Mouse (Mus musculus): ENCODE measurements around the gene Zfyve9. TPM values are rescaled to one million over a fixed set of nuclear protein-coding genes. Genes with fewer than 3 reads are reported as not detected.

Gene Zfyve9
- total RNA-seq, 2 experiments from 2014 or later, result 53.6 to 58.4 TPM

DNA sequence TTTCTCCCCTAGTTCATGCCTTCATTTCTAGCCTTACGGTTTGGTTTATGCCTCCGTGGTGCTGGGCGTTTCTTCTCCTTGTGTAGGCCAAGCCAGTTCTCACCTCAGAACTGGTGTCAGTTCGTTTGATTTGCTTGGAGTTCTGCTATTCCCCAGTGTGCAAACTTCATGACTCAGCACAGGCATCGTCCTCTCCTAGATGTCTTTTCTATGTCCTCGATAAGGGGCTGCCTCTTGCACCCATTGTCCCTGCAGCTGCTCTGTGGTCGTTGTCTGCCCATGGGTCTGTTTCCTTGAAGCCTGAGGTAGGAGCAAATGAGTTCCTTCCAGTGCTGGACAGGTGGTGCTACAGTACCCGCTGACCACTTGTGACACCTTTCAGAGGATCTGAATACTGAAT is 160.1 kb downstream of the Zfyve9 start:
- Histone ChIP-seq H3K27ac (peak overlapping the region; percentile 94), H3K4me3 (peak overlapping the region; percentile 99)
- DNase-seq (ENCODE audit: low spot score in 2 of 2), result no peak
- TF ChIP-seq CTCF (conservative IDR thresholded peaks at IDR 0.05), result no peak

DNA sequence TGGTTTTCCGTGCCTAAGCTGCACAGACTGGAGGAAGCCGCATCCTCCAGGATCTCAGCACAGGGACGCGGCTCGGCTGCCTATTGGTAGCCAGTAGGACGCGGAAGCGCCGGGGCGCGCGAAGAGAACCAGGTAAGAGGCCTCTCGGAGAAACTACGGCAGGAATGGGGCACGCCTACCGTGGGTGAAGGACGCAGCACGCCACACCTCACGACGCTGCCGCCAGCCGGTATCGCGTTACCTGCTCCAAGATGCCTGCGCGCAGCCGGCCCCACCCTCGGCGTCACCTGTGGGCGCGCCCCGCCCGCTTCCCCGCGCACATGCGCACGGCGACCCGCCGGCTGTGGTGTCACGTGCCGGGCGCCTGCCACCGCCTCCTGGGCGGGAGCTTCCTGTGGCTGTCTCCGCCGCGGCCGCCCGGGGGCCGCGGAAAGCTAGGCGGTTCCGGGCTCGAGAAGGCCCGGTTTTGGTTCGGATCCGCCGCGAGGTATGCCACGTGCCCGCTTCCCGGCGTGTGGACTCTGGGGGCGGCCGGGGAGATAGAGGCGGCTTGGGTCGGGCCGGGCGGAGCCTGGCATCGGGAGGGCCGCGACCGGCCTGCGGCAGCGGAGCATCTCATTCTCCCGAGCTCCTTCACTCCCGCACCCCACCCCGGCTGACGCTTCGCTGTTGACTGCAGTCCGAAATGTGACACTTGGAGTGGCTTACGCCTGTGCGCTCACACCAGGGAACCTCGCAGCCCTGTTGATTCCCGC is 160.8 kb downstream of the Zfyve9 start, which contains the start of gene Cc2d1b:
Gene Cc2d1b, plus strand, starts transcription at position 354 of the 755 bp plus-strand sequence.
- Histone ChIP-seq H3K4me3 (peak within 1 kb of the TSS; percentile 99), H3K27ac (peak within 1 kb of the TSS; percentile 94)
- DNase-seq (ENCODE audit: low spot score in 2 of 2), result peak; percentile 87 to 91
- peak; percentile 51 for TF ChIP-seq CTCF (conservative IDR thresholded peaks at IDR 0.05)

DNA sequence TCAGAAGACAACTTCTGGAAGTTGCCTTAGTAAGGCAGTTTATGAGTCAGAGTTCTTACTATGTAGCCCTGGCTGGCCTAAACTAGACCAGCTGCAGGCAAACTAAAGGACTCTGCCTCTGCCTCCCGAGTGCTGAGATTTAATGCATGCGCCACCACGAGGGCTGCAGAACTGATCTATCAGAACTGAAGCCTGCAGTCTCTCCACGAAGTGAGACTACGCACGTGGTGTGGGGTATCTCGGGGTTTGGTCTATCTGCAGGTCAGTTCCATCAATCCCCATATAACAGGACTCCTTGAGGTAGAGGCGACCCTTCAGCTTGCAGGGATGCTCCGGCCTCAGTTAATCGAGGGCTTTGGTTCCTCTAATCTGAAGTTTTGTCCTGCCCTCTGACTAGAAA is 161.4 kb downstream of the Zfyve9 start:
- Histone ChIP-seq H3K27ac (peak overlapping the region; percentile 94), H3K4me3 (peak overlapping the region; percentile 99)
- TF ChIP-seq CTCF (conservative IDR thresholded peaks at IDR 0.05), result no peak
- DNase-seq (ENCODE audit: low spot score in 2 of 2), result peak in 1 of 2 experiments; percentile 16

DNA sequence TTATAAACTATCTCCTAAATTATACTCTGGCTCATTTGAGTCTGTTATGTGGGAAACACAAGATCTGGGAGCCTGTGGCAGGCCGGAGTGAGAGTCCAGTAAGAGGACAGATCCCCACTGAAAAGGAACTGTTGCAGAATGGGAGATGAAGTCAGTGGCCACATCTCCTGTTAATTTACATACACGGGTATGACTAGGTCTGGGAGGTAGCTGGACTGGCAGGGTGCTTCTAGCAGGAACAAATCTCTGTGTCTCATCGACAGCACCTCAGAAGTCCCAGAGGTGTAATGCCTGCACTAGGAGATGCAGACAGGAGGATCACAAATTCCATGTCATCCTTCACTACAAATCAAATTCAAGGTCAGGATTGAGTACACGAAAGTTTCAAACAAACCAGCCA is 162.0 kb downstream of the Zfyve9 start:
- TF ChIP-seq CTCF (conservative IDR thresholded peaks at IDR 0.05), result no peak
- DNase-seq (ENCODE audit: low spot score in 2 of 2), result no peak
- peak overlapping the region; percentile 99 for H3K4me3 ChIP-seq
- H3K27ac ChIP-seq, result peak overlapping the region; percentile 94

DNA sequence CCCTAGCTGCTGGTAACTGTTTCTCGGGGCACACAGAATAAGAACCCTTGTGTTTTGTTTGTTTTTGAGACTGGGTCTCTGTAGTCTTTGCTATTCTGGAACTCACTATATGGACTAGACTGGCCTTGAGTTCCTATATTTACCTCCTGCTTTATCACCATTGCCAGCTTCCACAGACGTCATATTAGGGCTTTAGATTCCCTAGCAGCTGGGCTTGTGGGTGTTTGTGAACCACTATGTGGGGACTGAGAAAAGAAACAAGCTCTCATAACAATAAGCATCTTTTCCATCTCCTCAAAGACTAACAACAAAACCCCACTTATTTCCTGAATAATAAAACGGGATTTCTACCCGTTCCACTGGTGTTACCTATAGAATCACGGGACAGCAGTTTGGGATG is 169.7 kb downstream of the Zfyve9 start:
- Histone ChIP-seq H3K4me3 (no peak overlapping the region), H3K27ac (no peak overlapping the region)
- TF ChIP-seq CTCF (conservative IDR thresholded peaks at IDR 0.05), result no peak
- DNase-seq (ENCODE audit: low spot score in 2 of 2), result no peak

DNA sequence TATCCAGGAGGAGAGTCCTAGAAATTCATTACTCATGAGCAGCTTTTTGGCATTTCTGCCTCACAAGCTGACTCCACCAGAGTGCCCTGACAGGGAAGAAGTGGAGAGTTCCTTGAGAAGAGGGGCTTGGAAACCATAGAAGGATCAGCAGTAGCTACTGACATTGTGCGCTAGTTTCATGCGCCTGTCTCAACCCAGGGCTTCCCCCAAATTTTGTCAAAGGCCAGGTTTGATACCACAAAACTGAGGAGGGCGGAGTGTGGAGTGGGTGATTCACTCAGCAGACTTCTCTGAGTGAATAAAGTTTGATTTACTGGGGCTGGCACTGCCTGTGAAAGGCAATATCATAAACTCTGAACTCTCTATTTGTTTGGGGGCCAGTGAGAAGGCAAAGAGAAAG is 171.9 kb downstream of the Zfyve9 start:
- Histone ChIP-seq H3K4me3 (no peak overlapping the region), H3K27ac (no peak overlapping the region)
- no peak for DNase-seq (ENCODE audit: low spot score in 2 of 2)
- TF ChIP-seq CTCF (conservative IDR thresholded peaks at IDR 0.05), result no peak

GRCm38 (mm10) chr4:108601870-108602269 is 178.7 kb downstream of the Zfyve9 start:
- TF ChIP-seq CTCF (conservative IDR thresholded peaks at IDR 0.05), result no peak
- DNase-seq (ENCODE audit: low spot score in 2 of 2), result no peak
- Histone ChIP-seq H3K4me3 (no peak overlapping the region), H3K27ac (no peak overlapping the region)

DNA sequence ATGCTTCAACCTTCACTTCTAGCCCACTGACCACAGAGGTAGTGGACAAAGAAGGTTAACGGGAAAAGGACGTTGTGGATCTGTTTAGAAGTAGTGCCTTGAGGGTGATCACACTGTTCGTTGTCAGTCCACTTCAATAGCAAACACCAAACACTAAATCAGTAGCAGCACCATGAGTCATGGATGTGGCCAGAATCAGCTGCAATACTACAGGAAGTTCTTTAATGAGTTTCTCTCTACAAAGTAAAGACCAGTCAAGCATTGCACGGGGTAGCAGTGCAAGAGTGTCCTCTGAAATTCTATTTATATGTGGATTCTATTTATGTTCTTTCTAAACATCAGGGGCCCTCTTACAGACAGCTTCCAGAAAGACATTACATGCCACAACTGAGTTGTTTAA is 182.3 kb downstream of the Zfyve9 start:
- Histone ChIP-seq H3K4me3 (no peak overlapping the region), H3K27ac (no peak overlapping the region)
- no peak for TF ChIP-seq CTCF (conservative IDR thresholded peaks at IDR 0.05)
- DNase-seq (ENCODE audit: low spot score in 2 of 2), result no peak

DNA sequence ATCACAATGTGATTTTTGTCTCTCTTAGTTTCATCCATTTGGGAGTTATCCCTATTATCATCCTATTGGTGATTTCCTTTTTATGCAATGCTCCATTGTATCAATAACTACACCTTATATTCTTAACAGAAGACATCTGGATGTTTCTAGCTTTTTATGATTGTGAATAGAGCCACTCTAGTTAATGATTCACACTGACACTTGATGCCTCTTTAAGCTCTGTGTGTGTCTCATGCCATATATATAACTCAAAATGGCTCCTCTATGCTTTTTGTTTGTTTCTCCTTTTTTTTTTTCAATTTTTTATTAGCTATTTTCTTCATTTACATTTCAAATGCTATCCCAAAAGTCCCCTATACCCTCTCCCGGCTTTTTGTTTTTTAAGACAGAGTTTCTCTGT is 184.8 kb downstream of the Zfyve9 start:
- TF ChIP-seq CTCF (conservative IDR thresholded peaks at IDR 0.05), result no peak
- H3K27ac ChIP-seq, result no peak overlapping the region
- no peak for DNase-seq (ENCODE audit: low spot score in 2 of 2)
- no peak overlapping the region for H3K4me3 ChIP-seq

- no peak overlapping the region for H3K4me3 ChIP-seq
- DNase-seq (ENCODE audit: low spot score in 2 of 2), result peak in 1 of 2 experiments; percentile 48
- no peak for TF ChIP-seq CTCF (conservative IDR thresholded peaks at IDR 0.05)
- H3K27ac ChIP-seq, result peak overlapping the region; percentile 52
Measured at GRCm38 (mm10) chr4:108593376-108593775, 187.2 kb downstream of the Zfyve9 start.

Other genes with a start within 250 kb of the Zfyve9 start
- 10 to 100 TPM; 28.0 to 28.8 TPM for gene Prpf38a, start 201.5 kb downstream of the Zfyve9 start, total RNA-seq (2021)
- gene Orc1, start 201.4 kb downstream of the Zfyve9 start, total RNA-seq (2021), result under 1 TPM in 1 of 2 experiments, not detected in 1; 0.15 TPM
- 10 to 100 TPM; 33.6 to 35.8 TPM for gene Cc2d1b, start 160.9 kb downstream of the Zfyve9 start, total RNA-seq (2021)
- 1 to 10 TPM in 1 of 2 experiments, under 1 TPM in 1; 0.88 to 1.4 TPM for gene 3110021N24Rik, start 61.1 kb downstream of the Zfyve9 start, total RNA-seq (2021)
- 10 to 100 TPM; 87.9 to 89.4 TPM for gene Btf3l4, start 52.8 kb upstream of the Zfyve9 start, total RNA-seq (2021)
- gene Txndc12, start 53.8 kb upstream of the Zfyve9 start, total RNA-seq (2021), result 10 to 100 TPM; 32.3 to 33.8 TPM
- gene Kti12, start 67.0 kb upstream of the Zfyve9 start, total RNA-seq (2021), result 10 to 100 TPM; 18.1 to 18.9 TPM
- gene A730015C16Rik, start 67.8 kb upstream of the Zfyve9 start, total RNA-seq (2021), result not detected
- 10 to 100 TPM; 46.2 to 48.3 TPM for gene Rab3b, start 98.3 kb upstream of the Zfyve9 start, total RNA-seq (2021)
- 100 to 1,000 TPM; 121 to 130 TPM for gene Nrd1, start 219.9 kb upstream of the Zfyve9 start, total RNA-seq (2021)